Mouse (Mus musculus) intestine, postnatal 0 days (tissue): Measurements from ENCODE around the gene Scrt2. TPM values are rescaled to one million over a fixed set of nuclear protein-coding genes. Genes with fewer than 3 reads are reported as not detected.

Experiments used
- ATAC-seq: fragments of 200-750 bp; cut with Nextera tagmentation; 2 replicates; pipeline ENCODE4 v1.8.0; 2017; ENCODE audit warnings: mild to moderate bottlenecking, moderate TSS enrichment, moderate library complexity
- H3K27ac ChIP-seq: fragments of 300-500 bp; sonication (generic); 2 replicates; pipeline ENCODE4 v1.5.1; 2014; ENCODE audit warnings: mild to moderate bottlenecking, low read depth, low read length, moderate library complexity
- H3K27me3 ChIP-seq: fragments of 300-500 bp; sonication (generic); replicated peaks from 2 replicates; pipeline ENCODE4 v1.6.1; 2014; ENCODE audit warnings: low read length, mixed read lengths; ENCODE audit not compliant: control insufficient read depth, insufficient read depth
- H3K36me3 ChIP-seq: fragments of 300-500 bp; sonication (generic); 2 replicates; pipeline ENCODE4 v1.6.1; 2014; ENCODE audit warnings: mild to moderate bottlenecking, moderate library complexity; ENCODE audit not compliant: control insufficient read depth, insufficient read depth
- H3K4me1 ChIP-seq: fragments of 300-500 bp; sonication (generic); replicated peaks from 2 replicates; pipeline ENCODE4 v1.6.1; 2014; ENCODE audit warnings: antibody characterized with exemption, low read length, mixed read lengths; ENCODE audit not compliant: control insufficient read depth, insufficient read depth
- H3K4me2 ChIP-seq: fragments of 300-500 bp; sonication (generic); replicated peaks from 2 replicates; pipeline ENCODE4 v1.6.1; 2014; ENCODE audit warnings: low read depth, mild to moderate bottlenecking, moderate library complexity
- H3K4me3 ChIP-seq: fragments of 300-500 bp; sonication (generic); 2 replicates; pipeline ENCODE4 v1.5.1; 2014; ENCODE audit warnings: low read depth, low read length
- H3K9ac ChIP-seq: fragments of 300-500 bp; sonication (generic); 2 replicates; pipeline ENCODE4 v1.6.1; 2014; ENCODE audit warnings: mild to moderate bottlenecking, low read depth, low read length
- H3K9me3 ChIP-seq: fragments of 300-500 bp; sonication (generic); 2 replicates; pipeline ENCODE4 v1.6.1; 2016; ENCODE audit warnings: mixed run types; ENCODE audit not compliant: control insufficient read depth
- CTCF ChIP-seq: sonication (generic); IDR thresholded peaks from 2 replicates; pipeline ENCODE4 v1.5.1; 2016; ENCODE audit warnings: low read depth, mild to moderate bottlenecking, control low read depth, antibody characterized with exemption, moderate library complexity
- WGBS: fragments of 180-500 bp; shearing (Covaris S2); extraction: QIAGEN DNeasy Blood & Tissue Kit; methylation state at CpG from one replicate; pipeline ENCODE4 v1.1.7; 2014; 5-methylcytosine and 5-hydroxymethylcytosine counted together
- polyA plus RNA-seq: library from polyadenylated mRNA; unstranded; fragments of >200 nt; fragmentation: Nextera tagmentation; extraction: Ambion mirVana; gene quantifications from 2 replicates; pipeline ENCODE4 v1.2.1, GENCODE M21; 2015

Gene Scrt2
- polyA plus RNA-seq, 1 experiment from 2014 or later = not detected

- Histone ChIP-seq H3K4me1 (peaks cover 3% of the 10 kb centered on the region), H3K36me3 (peaks cover 17% of the 10 kb centered on the region; the same call in 1 of the 2 replicates), H3K27ac (peak overlapping the region; percentile 86), H3K27me3 (no peaks in the 10 kb centered on the region), H3K9me3 (no peaks in the 10 kb centered on the region), H3K4me3 (no peak overlapping the region), H3K9ac (no peak overlapping the region), H3K4me2 (no peak overlapping the region)
- 37% methylated on average over 5 of the region's 5 CpGs for WGBS
- peak; percentile 64 for ATAC-seq
- TF ChIP-seq CTCF = no peak
Observed at GRCm38 (mm10) chr2:152109386-152109785, 28.1 kb downstream of the Scrt2 start.

DNA sequence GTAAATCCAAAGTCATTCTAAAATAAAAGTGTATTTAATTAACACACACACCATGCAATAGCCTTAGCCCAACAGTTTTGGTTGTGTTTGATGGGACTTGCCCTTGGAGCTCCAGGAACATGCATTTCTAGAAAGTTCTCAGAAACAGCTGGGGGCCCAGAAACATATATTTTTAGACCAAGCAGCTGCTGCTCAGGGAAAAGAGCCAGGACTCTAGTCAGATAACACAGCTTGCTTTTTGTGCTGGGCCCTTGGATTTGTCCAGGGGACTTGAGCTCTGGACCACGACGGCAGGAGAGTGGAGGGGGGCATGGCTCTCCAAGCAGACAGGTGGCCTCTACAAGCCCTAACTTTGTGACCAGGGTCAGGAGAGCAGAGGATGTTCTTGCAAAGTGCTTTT, 30.0 kb downstream of the Scrt2 start:
- no peak overlapping the region for H3K9ac ChIP-seq
- 0 out of 2 replicates have a peak overlapping the region, but pooled peaks have one; percentile 6 for H3K4me2 ChIP-seq
- no peaks in the 10 kb centered on the region for H3K9me3 ChIP-seq
- no peak overlapping the region for H3K27ac ChIP-seq
- 46% methylated on average over 2 of the region's 2 CpGs for WGBS
- H3K4me1 ChIP-seq = no peaks in the 10 kb centered on the region; the same call in none of the 2 replicates
- H3K4me3 ChIP-seq = no peak overlapping the region
- H3K36me3 ChIP-seq = peaks cover 17% of the 10 kb centered on the region; the same call in 1 of the 2 replicates
- H3K27me3 ChIP-seq = 0 out of 2 replicates have a peak, but pooled peaks cover 5% of the 10 kb centered on the region
- ATAC-seq = no peak
- no peak for TF ChIP-seq CTCF

DNA sequence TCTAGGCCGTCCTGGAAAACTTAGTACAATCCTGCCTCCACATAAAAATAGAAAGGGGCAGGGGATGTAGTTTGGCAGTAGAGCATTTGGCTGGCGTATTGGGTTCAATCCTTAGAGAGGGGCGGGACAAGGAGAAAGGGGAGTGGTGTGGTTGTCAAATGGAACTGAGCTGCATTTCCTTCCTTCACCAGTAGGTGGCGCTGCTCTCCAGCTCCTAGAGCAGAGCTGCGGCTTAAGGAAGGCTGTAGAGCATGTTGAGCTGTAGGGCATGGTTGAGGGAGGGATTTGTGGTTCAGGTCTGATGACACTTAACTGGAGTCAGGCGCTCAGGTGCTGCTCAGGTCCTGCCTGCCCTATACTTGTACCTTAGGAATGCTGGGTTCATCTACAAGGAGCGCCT, 30.6 kb downstream of the Scrt2 start:
- Histone ChIP-seq H3K4me2 (peak overlapping the region; percentile 6; the same call in 1 of the 2 replicates), H3K9ac (no peak overlapping the region), H3K27me3 (0 out of 2 replicates have a peak, but pooled peaks cover 6% of the 10 kb centered on the region), H3K36me3 (peaks cover 17% of the 10 kb centered on the region; the same call in 1 of the 2 replicates), H3K9me3 (no peaks in the 10 kb centered on the region), H3K4me1 (no peaks in the 10 kb centered on the region; the same call in 1 of the 2 replicates), H3K4me3 (no peak overlapping the region), H3K27ac (no peak overlapping the region)
- TF ChIP-seq CTCF = peak; percentile 100
- 7% methylated on average over 7 of the region's 7 CpGs for WGBS
- ATAC-seq = peak; percentile 39

- H3K9me3 ChIP-seq = no peaks in the 10 kb centered on the region
- 92% methylated on average over 5 of the region's 5 CpGs for WGBS
- peaks cover 15% of the 10 kb centered on the region; the same call in 1 of the 2 replicates for H3K36me3 ChIP-seq
- H3K4me3 ChIP-seq = no peak overlapping the region
- H3K4me1 ChIP-seq = no peaks in the 10 kb centered on the region; the same call in 1 of the 2 replicates
- H3K9ac ChIP-seq = no peak overlapping the region
- H3K4me2 ChIP-seq = no peak overlapping the region
- H3K27ac ChIP-seq = no peak overlapping the region
- no peak for TF ChIP-seq CTCF
- 0 out of 2 replicates have a peak, but pooled peaks cover 6% of the 10 kb centered on the region for H3K27me3 ChIP-seq
- ATAC-seq = no peak
Observed at GRCm38 (mm10) chr2:152112490-152112889, 31.2 kb downstream of the Scrt2 start.

DNA sequence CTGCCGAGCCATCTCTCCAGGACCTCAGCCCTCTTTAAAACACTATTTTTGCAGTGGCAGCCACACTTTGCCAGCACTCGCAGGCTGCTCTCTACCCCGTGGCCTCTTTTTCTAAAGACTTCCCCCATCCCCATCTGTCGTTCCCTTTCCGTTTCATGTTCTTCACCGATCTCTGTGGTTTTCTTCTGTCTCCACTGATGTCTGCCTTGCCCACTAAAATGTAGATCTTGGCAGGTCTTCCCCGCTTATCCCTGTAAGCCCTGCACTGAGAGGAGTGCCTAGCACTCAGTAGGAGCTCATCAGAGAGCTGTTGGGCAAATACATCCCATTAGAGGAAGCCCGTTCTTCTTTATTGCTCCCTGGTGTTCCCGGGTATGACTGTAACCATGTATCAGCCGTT, 31.6 kb downstream of the Scrt2 start:
- H3K27me3 ChIP-seq = 0 out of 2 replicates have a peak, but pooled peaks cover 6% of the 10 kb centered on the region
- H3K4me1 ChIP-seq = no peaks in the 10 kb centered on the region; the same call in 1 of the 2 replicates
- ATAC-seq = no peak
- no peak overlapping the region for H3K4me3 ChIP-seq
- no peak for TF ChIP-seq CTCF
- no peak overlapping the region for H3K4me2 ChIP-seq
- H3K9ac ChIP-seq = no peak overlapping the region
- H3K27ac ChIP-seq = no peak overlapping the region
- H3K36me3 ChIP-seq = peaks cover 11% of the 10 kb centered on the region; the same call in 1 of the 2 replicates
- WGBS = 77% methylated on average over 10 of the region's 10 CpGs
- H3K9me3 ChIP-seq = no peaks in the 10 kb centered on the region

DNA sequence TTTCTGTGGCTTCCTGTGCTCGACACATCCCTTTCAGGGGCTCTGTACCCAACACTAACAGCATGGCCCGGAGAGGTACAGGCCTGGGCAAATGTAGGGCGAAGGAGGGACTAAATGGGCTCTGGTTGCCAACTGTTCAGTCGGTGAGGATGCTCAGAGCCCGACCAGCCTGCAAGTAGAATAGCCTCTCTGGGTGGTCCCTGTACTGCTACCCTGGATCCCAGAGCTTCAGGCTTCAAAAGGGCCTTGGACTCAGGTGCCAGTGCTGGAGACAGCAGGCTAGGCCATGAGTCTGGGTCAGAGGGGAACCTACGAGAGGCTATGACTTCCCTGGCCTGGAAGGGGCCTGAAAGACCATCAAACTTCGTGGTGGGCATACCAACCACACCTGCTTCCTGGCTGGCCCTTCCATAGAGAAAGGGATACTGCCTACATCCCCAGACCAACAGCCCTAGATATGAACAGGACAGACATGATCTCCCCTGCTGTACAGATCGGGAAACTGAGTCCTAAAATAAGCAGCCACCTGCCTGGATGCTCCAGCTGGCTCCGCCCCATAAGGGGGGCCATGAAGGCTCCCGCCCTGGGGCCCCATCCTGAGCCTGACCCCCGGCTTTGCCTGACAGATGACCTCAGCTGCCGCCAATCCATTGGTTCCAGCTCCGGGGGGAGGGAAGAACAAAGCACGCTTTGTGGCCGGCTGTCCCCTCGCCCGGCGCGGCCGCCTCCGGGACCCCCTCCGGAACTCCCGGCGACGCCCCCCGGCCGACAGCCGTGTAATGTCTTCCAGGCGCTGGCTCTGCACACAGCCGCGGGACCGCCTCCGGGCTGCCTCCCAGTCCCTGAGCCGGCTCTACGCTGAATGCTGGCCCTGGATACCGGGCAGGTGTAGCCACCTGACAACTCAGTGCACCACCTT, 33.0 kb downstream of the Scrt2 start:
- no peak overlapping the region for H3K4me3 ChIP-seq
- ATAC-seq = no peak
- 19% methylated on average over 34 of the region's 36 CpGs for WGBS

More for the DNA sequence above, 33.0 kb downstream of the Scrt2 start:
- peak overlapping the region; percentile 38 for H3K4me2 ChIP-seq
- TF ChIP-seq CTCF = no peak
- H3K9ac ChIP-seq = no peak overlapping the region
- no peaks in the 10 kb centered on the region; the same call in 1 of the 2 replicates for H3K4me1 ChIP-seq
- H3K9me3 ChIP-seq = no peaks in the 10 kb centered on the region
- H3K36me3 ChIP-seq = peaks cover 3% of the 10 kb centered on the region; the same call in 1 of the 2 replicates
- no peak overlapping the region for H3K27ac ChIP-seq
- 0 out of 2 replicates have a peak, but pooled peaks cover 6% of the 10 kb centered on the region for H3K27me3 ChIP-seq
